Mouse (Mus musculus): ENCODE measurements at regions not wholly inside any gene's neighbourhood (a gene's known extent, or its start where the extent isn't known, plus 50 kb on each side); places are given as distances from the start of the nearest gene placed in this dataset.

DNA sequence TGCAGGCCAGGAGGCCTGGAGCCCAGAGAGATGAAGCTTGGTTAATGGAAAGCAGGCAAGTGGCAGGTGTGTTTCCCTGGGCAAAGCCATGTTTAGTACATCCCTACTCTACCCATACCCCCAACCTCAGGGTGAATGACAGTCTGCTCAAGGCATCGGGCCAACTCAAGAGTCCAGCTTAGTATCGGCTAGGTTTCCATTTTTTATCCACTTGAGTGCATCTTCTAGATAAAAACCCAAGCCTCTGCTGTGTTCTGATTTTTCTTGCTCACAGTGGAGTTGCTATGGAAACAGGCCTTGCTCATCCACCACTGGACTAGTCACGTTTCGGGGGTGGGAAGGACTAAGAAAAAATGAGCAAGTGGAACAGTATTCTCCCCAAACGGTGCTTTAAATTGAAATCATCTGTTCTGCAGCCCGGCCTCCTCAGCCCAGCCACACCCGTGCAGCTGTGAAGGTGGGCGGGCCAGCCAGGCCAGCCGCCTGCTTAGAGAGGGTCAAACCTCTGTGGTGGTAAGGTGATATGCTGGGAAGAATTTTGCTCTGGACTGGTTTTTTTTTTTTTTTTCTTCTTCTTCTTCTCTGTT lies 94.0 kb downstream of the Snx19 start:
- no peak for TF ChIP-seq POLR2A (IDR thresholded peaks at IDR 0.05; ENCODE audit: borderline replicate concordance, extremely low read depth, low read depth, low read length)
- TF ChIP-seq CTCF (IDR thresholded peaks at IDR 0.05; ENCODE audit: insufficient read depth, low read length), result no peak
